Mouse (Mus musculus): ENCODE results near the gene Sfmbt1. TPM values are rescaled to one million over a fixed set of nuclear protein-coding genes. Genes with fewer than 3 reads are reported as not detected.

Gene Sfmbt1
- polyA plus RNA-seq, 1 experiment from 2014 or later: 7.8 TPM

DNA sequence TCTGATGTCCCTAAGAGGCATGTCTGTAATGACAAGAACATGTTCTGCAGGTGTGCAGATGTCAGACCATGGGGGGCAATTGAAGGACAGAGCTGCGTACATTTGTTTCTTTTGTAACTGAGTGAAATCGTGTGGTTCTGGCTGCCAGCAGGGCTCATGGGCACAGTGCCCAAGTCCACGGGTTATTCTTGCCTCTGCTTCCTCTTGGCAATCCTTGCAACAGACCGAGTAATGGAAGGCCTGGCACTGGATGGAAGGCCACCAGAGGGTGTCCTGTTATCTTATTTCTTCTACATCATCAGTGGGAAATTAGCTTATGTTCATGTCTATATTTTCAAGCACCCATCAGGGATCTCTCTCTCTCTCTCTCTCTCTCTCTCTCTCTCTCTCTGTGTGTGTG is 19.0 kb upstream of the Sfmbt1 start:
- Histone ChIP-seq H3K36me3 (no peaks in the 10 kb centered on the region), H3K4me3 (no peak overlapping the region), H3K4me2 (no peak overlapping the region), H3K9ac (no peak overlapping the region), H3K27ac (no peak overlapping the region), H3K4me1 (replicated peaks) (peaks cover 5% of the 10 kb centered on the region), H3K9me3 (replicated peaks) (no peaks in the 10 kb centered on the region), H3K27me3 (no peaks in the 10 kb centered on the region)
- 24% methylated on average over 4 of the region's 4 CpGs for WGBS
- no peak for ATAC-seq (replicated peaks; ENCODE audit: insufficient number of reproducible peaks, insufficient read depth, low FRiP score, low read depth)

DNA sequence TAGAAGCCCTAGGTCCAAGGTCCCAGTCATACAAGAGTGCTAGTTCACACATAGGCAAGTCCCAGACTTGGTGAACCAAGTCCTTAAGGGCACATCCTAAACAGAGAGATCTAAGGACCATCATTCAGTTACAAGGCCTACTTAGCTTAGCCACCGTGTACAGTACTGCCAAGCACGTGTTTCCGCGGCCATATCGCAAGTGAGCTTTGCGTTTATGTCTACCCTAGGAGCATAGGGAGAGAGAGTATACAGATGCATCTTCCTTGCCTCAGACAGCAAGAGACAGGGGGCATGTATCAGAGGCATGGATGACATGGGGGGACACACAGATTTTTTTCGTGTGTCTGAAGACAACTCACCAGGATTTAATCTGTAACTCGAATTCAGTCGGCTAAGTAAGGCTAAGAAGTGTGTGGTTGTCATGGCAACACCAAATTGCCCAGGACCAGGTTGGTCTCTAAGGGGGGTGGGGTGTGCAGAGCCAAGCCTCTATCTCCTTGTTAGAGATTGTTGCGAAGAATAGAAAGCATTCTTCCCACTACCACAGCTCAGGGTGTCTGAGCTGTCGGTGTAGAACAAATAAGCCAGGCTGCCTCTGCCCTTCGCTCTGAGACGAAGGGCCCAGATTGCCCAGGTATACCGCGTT is 17.1 kb upstream of the Sfmbt1 start:
- no peak for ATAC-seq (replicated peaks; ENCODE audit: insufficient number of reproducible peaks, insufficient read depth, low FRiP score, low read depth)
- Histone ChIP-seq H3K4me2 (no peak overlapping the region), H3K36me3 (no peaks in the 10 kb centered on the region), H3K9ac (no peak overlapping the region), H3K9me3 (replicated peaks) (no peaks in the 10 kb centered on the region), H3K27ac (no peak overlapping the region), H3K4me1 (replicated peaks) (peaks cover 5% of the 10 kb centered on the region), H3K27me3 (no peaks in the 10 kb centered on the region), H3K4me3 (no peak overlapping the region)
- 79% methylated on average over 15 of the region's 15 CpGs for WGBS

DNA sequence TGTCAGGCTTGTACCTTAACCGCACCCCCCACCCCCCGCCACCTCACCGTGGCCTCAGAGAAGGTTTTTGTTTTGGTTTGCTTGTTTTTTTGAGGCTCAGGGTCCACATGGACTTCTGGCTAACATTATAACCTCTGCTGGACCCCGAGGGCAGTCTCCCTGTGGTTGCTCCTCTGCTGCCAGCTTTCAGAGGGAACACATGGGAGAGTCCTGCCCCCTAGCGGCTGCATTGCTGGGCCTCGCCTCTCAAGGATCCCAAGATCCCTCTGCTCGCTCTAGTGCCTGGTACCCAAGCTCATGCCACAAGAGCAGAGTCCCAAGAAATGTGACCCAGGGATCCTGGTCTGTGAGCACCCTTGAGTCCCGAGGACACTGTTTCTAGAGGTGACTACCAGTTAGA is 15.0 kb upstream of the Sfmbt1 start:
- no peak for ATAC-seq (replicated peaks; ENCODE audit: insufficient number of reproducible peaks, insufficient read depth, low FRiP score, low read depth)
- peaks cover 5% of the 10 kb centered on the region for H3K4me1 ChIP-seq (replicated peaks)

DNA sequence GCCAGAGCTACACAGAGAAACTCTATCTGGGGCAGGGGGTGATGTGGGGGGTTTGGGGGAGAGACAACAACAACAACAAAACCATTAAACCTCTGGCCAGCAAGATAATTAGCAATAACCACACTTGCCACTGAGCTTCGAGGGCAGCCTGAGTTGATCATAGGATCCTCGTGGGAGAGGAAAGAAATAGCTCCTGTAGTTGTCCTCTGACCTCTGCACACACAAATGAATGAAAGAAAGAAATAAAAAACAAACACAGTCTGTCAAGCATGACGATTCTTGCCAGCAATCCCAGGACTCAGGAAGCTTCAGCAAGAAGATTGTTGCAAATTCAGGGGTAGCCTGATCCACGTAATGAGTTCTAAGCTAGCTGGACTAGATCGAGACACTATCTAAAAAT is 12.1 kb upstream of the Sfmbt1 start:
- Histone ChIP-seq H3K4me2 (no peak overlapping the region), H3K27me3 (no peaks in the 10 kb centered on the region), H3K4me1 (replicated peaks) (no peaks in the 10 kb centered on the region), H3K9me3 (replicated peaks) (no peaks in the 10 kb centered on the region), H3K4me3 (no peak overlapping the region), H3K27ac (no peak overlapping the region), H3K36me3 (no peaks in the 10 kb centered on the region), H3K9ac (no peak overlapping the region)
- no peak for ATAC-seq (replicated peaks; ENCODE audit: insufficient number of reproducible peaks, insufficient read depth, low FRiP score, low read depth)
- 62% methylated on average over 5 of the region's 5 CpGs for WGBS

More for the DNA sequence above, 15.0 kb upstream of the Sfmbt1 start:
- Histone ChIP-seq H3K4me2 (no peak overlapping the region), H3K4me3 (no peak overlapping the region), H3K9ac (no peak overlapping the region), H3K27ac (no peak overlapping the region), H3K27me3 (no peaks in the 10 kb centered on the region), H3K9me3 (replicated peaks) (no peaks in the 10 kb centered on the region), H3K36me3 (no peaks in the 10 kb centered on the region)
- WGBS: 41% methylated on average over 8 of the region's 8 CpGs

DNA sequence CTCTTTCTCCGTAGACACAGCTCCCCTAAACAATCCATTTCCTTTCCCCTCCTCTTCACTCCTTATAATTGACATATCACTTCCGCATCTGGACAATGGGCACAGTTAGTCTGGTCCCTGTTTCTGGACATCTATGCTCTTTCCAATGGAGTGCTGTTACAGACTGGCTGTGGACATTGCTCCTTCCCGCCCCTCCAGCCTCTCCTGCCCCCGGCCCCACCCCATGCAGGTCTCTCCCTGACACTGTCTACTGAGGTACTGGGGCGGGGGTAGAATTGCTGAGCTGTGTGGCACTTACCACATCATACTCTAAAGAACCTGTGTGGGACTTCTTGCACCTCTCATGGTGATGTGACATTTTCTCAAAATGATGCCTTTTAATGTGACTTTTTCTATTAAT is 11.6 kb upstream of the Sfmbt1 start:
- H3K27ac ChIP-seq: no peak overlapping the region
- no peaks in the 10 kb centered on the region for H3K36me3 ChIP-seq
- no peak overlapping the region for H3K9ac ChIP-seq
- no peaks in the 10 kb centered on the region for H3K27me3 ChIP-seq
- no peaks in the 10 kb centered on the region for H3K9me3 ChIP-seq (replicated peaks)
- H3K4me2 ChIP-seq: no peak overlapping the region
- H3K4me1 ChIP-seq (replicated peaks): no peaks in the 10 kb centered on the region
- 72% methylated on average over 5 of the region's 5 CpGs for WGBS
- H3K4me3 ChIP-seq: no peak overlapping the region
- ATAC-seq (replicated peaks; ENCODE audit: insufficient number of reproducible peaks, insufficient read depth, low FRiP score, low read depth): no peak

DNA sequence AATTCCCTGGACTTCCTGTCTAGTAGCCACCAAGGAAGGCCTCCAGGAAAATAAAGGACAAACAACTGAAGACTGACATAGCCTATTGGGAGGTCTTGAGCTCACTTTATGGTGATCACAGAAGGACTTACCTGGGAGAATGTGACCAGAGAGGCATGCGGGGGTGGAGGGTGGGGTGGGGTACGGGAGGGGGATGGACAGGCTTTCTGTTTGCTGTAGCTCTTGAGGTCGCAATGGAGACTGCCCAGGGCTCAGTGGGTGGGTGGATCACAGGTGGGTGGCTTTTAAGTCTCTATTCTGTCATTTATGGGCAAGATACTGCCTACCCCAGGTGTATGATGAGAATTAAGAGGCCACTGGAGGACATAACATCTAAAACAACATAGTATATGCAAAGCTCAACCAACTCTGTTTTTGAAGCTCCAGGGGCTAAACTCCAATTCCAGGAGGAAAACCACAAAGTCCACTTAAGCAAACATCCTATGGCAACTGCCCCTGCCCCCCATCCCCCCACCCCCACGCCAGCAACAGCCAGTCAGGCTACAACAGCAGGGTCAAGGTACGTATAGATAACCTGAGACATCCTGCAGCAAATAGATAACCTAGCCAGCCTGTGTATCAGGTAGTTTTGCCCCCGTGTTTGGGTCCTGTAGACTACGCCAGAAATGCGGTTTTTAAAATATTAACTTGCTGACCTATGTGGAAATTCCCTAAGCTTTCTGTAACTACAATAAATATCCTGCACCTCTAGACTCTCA is 10.4 kb upstream of the Sfmbt1 start:
- no peak overlapping the region for H3K4me2 ChIP-seq
- no peak overlapping the region for H3K4me3 ChIP-seq
- no peaks in the 10 kb centered on the region for H3K36me3 ChIP-seq
- H3K4me1 ChIP-seq (replicated peaks): no peaks in the 10 kb centered on the region
- H3K9me3 ChIP-seq (replicated peaks): no peaks in the 10 kb centered on the region
- ATAC-seq (replicated peaks; ENCODE audit: insufficient number of reproducible peaks, insufficient read depth, low FRiP score, low read depth): no peak
- 74% methylated on average over 8 of the region's 8 CpGs for WGBS
- no peaks in the 10 kb centered on the region for H3K27me3 ChIP-seq
- no peak overlapping the region for H3K27ac ChIP-seq
- no peak overlapping the region for H3K9ac ChIP-seq

DNA sequence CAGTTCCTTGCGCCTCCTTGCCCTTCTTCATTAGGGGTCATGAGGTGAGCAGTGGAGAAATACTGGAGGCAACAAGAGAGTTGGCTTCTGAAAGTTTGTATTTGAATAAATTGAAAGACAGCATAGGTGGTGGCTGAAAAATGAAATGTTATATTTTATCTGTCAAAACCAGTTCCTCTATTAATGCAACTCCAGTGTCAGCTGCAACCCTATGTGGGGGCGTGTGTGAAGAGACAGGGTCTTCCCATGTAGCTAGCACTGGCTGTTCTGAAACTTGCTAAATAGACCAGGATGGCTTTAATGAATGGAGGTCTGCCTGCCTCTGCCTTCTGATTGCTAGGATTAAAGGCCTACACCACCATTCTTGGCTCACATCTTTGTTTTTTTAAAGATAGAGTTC is 2.8 kb upstream of the Sfmbt1 start:
- H3K27ac ChIP-seq: no peak overlapping the region
- ATAC-seq (replicated peaks; ENCODE audit: insufficient number of reproducible peaks, insufficient read depth, low FRiP score, low read depth): no peak
- no peak overlapping the region for H3K4me3 ChIP-seq
- H3K4me2 ChIP-seq: no peak overlapping the region
- 0 out of 2 replicates have a peak, but pooled peaks cover 12% of the 10 kb centered on the region for H3K27me3 ChIP-seq
- peaks cover 7% of the 10 kb centered on the region; the same call in 1 of the 2 replicates for H3K4me1 ChIP-seq (replicated peaks)
- no peaks in the 10 kb centered on the region for H3K9me3 ChIP-seq (replicated peaks)
- WGBS: 84% methylated on average over 2 of the region's 2 CpGs
- H3K9ac ChIP-seq: no peak overlapping the region
- no peaks in the 10 kb centered on the region for H3K36me3 ChIP-seq

DNA sequence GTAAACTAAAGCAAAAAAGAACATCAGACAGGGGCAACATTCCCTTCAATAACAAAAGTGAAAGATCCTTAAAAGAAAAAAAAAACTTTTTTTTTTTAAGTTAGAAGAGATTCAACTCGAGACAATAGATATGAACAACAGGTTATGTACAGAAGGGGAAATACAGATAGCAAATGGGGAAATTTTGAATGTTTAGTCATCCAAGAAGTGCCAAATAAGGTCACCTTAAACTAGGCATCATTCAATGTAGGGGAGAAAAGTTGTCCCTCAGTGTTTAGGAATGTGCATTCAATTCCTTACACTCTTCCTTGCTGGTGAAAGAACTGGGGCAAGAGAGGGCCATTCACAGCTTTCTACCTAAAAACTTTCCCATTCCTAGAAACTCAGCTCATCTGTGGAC is 880 bp upstream of the Sfmbt1 start:
- no peaks in the 10 kb centered on the region for H3K9me3 ChIP-seq (replicated peaks)
- H3K4me3 ChIP-seq: no peak overlapping the region
- no peaks in the 10 kb centered on the region for H3K36me3 ChIP-seq
- no peak overlapping the region for H3K27ac ChIP-seq
- no peak overlapping the region for H3K9ac ChIP-seq
- H3K4me1 ChIP-seq (replicated peaks): peaks cover 10% of the 10 kb centered on the region; the same call in 1 of the 2 replicates
- H3K4me2 ChIP-seq: no peak overlapping the region
- 0 out of 2 replicates have a peak, but pooled peaks cover 12% of the 10 kb centered on the region for H3K27me3 ChIP-seq
- 64% methylated on average over 1 of the region's 1 CpGs for WGBS
- no peak for ATAC-seq (replicated peaks; ENCODE audit: insufficient number of reproducible peaks, insufficient read depth, low FRiP score, low read depth)

DNA sequence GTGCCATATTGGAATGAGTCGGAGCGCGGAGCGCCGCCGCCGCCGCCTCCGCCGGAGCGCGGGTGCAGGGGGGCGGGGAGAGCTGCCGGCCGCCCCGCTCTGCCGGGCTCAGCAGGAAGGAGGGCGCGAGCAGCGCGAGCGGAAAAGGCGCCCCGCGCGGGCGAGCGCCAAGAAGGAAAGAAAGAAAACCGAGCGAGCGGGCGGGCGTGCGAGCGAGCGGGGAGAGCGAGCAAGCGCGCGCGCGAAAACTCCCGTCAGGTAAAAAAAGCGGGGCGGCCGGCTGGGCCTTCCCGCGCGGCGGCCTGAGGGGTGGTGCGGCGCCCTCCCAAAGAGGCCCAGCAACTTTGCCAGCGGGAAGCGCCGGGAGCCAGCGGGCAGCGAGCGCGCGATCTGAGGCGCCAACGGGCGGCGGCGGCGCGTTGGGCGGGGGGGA is 985 bp downstream of the Sfmbt1 start:
- Histone ChIP-seq H3K4me3 (peak overlapping the region; percentile 93), H3K27ac (peak overlapping the region; percentile 86), H3K4me1 (replicated peaks) (peaks cover 10% of the 10 kb centered on the region; the same call in 1 of the 2 replicates), H3K27me3 (0 out of 2 replicates have a peak, but pooled peaks cover 12% of the 10 kb centered on the region), H3K9me3 (replicated peaks) (no peaks in the 10 kb centered on the region), H3K36me3 (no peaks in the 10 kb centered on the region), H3K9ac (peak overlapping the region; percentile 76), H3K4me2 (peak overlapping the region; percentile 96)
- ATAC-seq (replicated peaks; ENCODE audit: insufficient number of reproducible peaks, insufficient read depth, low FRiP score, low read depth): peak; percentile 86
- WGBS: under 1% methylated on average over 67 of the region's 68 CpGs

DNA sequence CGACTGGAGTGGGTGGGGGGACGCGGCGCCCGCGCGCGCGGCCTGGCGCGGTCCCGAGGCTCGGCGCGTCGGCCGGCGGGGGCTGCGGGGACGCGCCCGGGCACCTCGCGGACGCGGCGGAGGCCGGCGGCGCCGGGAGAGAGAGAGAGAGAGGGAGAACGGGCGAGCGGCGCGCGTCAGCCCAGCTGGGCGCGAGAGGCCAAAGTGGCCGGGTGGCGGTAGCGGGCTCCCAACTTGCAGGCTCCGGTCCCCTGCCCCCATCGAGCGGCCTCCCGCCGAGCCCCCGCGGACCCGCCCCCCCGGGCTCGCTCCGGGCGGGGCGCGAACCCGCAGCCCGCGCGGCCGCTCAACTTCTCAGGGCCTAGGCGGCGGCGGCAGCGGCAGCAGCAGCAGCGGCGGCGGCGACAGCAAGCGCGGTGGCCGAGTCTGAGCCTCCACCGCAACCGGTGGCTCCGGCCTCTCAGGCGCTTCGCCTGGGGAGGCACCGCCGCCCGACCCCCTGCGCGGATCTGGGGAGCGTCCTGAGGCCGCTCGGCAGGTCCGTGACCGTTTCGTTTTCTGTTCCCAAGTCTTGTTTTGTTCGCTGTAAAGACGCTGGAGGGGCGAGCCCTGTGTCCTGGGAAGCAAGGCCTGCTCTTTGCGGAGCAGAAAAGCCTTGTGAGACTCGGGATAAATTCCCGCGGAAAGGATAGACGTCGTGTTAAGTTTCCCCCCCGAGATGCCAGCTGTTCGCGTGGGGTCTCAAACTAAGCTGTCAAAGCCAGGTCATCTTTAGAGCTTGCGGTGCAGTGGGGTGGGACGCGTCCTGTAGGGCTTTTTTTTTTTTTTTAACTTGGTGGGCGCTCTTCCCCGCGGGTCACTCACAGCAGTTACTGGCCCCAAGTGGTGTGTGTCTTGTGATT is 1.7 kb downstream of the Sfmbt1 start:
- peak overlapping the region; percentile 76 for H3K9ac ChIP-seq
- H3K4me1 ChIP-seq (replicated peaks): peaks cover 10% of the 10 kb centered on the region; the same call in 1 of the 2 replicates
- under 1% methylated on average over 73 of the region's 106 CpGs for WGBS
- peak overlapping the region; percentile 86 for H3K27ac ChIP-seq
- H3K9me3 ChIP-seq (replicated peaks): no peaks in the 10 kb centered on the region
- H3K4me2 ChIP-seq: peak overlapping the region; percentile 96
- peak overlapping the region; percentile 93 for H3K4me3 ChIP-seq
- H3K27me3 ChIP-seq: 0 out of 2 replicates have a peak, but pooled peaks cover 12% of the 10 kb centered on the region
- H3K36me3 ChIP-seq: no peaks in the 10 kb centered on the region
- peak; percentile 75 for ATAC-seq (replicated peaks; ENCODE audit: insufficient number of reproducible peaks, insufficient read depth, low FRiP score, low read depth)

DNA sequence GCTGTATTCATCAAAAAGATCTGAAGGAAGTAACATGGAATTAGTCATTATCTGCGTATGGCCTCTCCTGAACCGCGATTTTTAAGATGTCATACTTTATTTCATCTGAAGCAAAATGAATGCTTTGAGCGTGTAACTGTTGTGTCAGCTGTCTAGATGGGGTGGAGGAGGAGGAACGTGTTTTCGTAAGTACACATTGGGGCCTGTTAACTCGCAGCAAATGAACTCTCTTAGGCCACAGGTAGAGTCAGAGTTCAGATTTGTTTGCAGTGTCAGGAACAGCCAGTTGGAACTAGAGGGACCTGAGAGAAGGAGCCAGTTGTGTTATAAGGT is 2.3 kb downstream of the Sfmbt1 start:
- ATAC-seq (replicated peaks; ENCODE audit: insufficient number of reproducible peaks, insufficient read depth, low FRiP score, low read depth): no peak
- Histone ChIP-seq H3K36me3 (no peaks in the 10 kb centered on the region), H3K4me2 (peak overlapping the region; percentile 96), H3K27me3 (0 out of 2 replicates have a peak, but pooled peaks cover 12% of the 10 kb centered on the region), H3K4me3 (peak overlapping the region; percentile 93), H3K4me1 (replicated peaks) (peaks cover 10% of the 10 kb centered on the region; the same call in 1 of the 2 replicates), H3K9me3 (replicated peaks) (no peaks in the 10 kb centered on the region), H3K9ac (peak overlapping the region; percentile 76; the same call in 1 of the 2 replicates), H3K27ac (no peak overlapping the region)
- WGBS: 18% methylated on average over 7 of the region's 7 CpGs
